Mouse (Mus musculus) CH12.LX (cell line): ENCODE results near the gene Rab15.

Source experiments
- CTCF ChIP-seq, 2 experiments: IDR thresholded peaks in 1 of 2; conservative IDR thresholded peaks in 1 of 2; 2 replicates each; pipeline ENCODE4 v1.5.1; 2011 to 2012; ENCODE audit warnings: low read depth in 2 of 2, low read length in 2 of 2, improper control_type of control experiment in 1 of 2, inconsistent platforms in 1 of 2, mild to moderate bottlenecking in 1 of 2, moderate library complexity in 1 of 2
- E2F4 ChIP-seq: IDR thresholded peaks from 2 replicates; pipeline ENCODE4 v1.6.1; 2011; ENCODE audit warnings: low read depth, low read length, improper control_type of control experiment; ENCODE audit not compliant: insufficient replicate concordance
- ELF1 ChIP-seq: IDR thresholded peaks from 2 replicates; pipeline ENCODE4 v1.6.1; 2014; ENCODE audit warnings: low read depth, mild to moderate bottlenecking, inconsistent platforms, low read length, improper control_type of control experiment
- MXI1 ChIP-seq: IDR thresholded peaks from 2 replicates; pipeline ENCODE4 v1.6.1; 2011; ENCODE audit warnings: mild to moderate bottlenecking, low read depth, low read length, improper control_type of control experiment
- MYC ChIP-seq: IDR thresholded peaks from 2 replicates; pipeline ENCODE4 v1.6.1; 2011; ENCODE audit warnings: low read depth, mild to moderate bottlenecking, improper control_type of control experiment, low read length
- POLR2A ChIP-seq: IDR thresholded peaks from 2 replicates; pipeline ENCODE4 v1.6.1; 2011; ENCODE audit warnings: low read depth, mild to moderate bottlenecking, improper control_type of control experiment, low read length
- SMC3 ChIP-seq: IDR thresholded peaks from 2 replicates; pipeline ENCODE4 v1.6.1; 2011; ENCODE audit warnings: low read depth, low read length, improper control_type of control experiment
- TBP ChIP-seq: conservative IDR thresholded peaks from 2 replicates; pipeline ENCODE4 v1.6.1; 2011; ENCODE audit warnings: low read depth, low read length, improper control_type of control experiment
- UBTF ChIP-seq: IDR thresholded peaks from 2 replicates; pipeline ENCODE4 v1.6.1; 2012; ENCODE audit warnings: low read depth, mild to moderate bottlenecking, inconsistent platforms, low read length, improper control_type of control experiment, moderate library complexity
- USF1 ChIP-seq: IDR thresholded peaks from 2 replicates; pipeline ENCODE4 v1.6.1; 2014; ENCODE audit warnings: low read depth, mild to moderate bottlenecking, inconsistent platforms, low read length, improper control_type of control experiment
- USF2 ChIP-seq: conservative IDR thresholded peaks from 2 replicates; pipeline ENCODE4 v1.6.1; 2011; ENCODE audit warnings: low read depth, low read length, improper control_type of control experiment
- ZC3H11A ChIP-seq: IDR thresholded peaks from 2 replicates; pipeline ENCODE4 v1.6.1; 2012; ENCODE audit warnings: low read depth, mild to moderate bottlenecking, inconsistent platforms, low read length, improper control_type of control experiment

DNA sequence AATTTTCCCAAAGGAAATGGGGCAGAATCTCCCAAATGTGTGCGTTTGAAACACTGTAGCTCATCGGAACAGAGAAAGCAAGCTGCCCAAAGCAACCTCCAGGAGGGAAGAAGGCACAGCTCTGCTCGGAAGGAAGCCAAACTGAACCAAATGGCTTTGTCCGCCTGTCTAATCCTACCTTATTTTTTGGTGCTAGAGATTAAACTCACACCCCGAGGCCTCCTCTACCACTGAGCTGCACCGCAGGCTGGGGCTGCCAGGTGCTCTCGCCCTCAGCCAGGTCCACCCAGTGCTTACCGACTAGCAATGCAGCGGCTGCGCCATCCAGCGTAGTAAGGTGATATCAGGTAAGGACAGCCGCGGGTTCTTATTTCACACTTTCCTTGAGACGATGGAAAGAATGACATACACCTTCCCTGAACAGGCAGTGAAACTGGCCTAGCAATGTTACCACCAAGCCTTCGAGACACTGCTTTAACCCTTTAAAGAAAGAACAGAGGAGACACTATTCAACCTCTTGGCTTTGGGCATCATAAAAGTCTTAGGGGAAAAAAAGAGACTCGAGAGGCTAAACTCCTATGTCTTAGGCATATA, 71.7 kb downstream of the Rab15 start:
- TF ChIP-seq MYC (no peak), ZC3H11A (no peak), SMC3 (no peak), MXI1 (no peak), UBTF (no peak), CTCF (conservative IDR thresholded peaks at IDR 0.05 in 1 of 2, IDR thresholded peaks at IDR 0.05 in 1 of 2; ENCODE audit: low read depth in 2 of 2, low read length in 2 of 2) (no peak; a peak in 1 of 4 replicates), POLR2A (no peak), E2F4 (no peak), TBP (no peak), USF2 (no peak), USF1 (no peak), ELF1 (no peak)
